Mouse (Mus musculus) large intestine, adult 2 months (tissue): ENCODE results near the gene Ccdc69. TPM values are rescaled to one million over a fixed set of nuclear protein-coding genes. Genes with fewer than 3 reads are reported as not detected.

Experiments
- DNase-seq: peaks from one replicate; pipeline ENCODE4 v3.0.0-alpha.2; 2012; ENCODE audit warnings: low read depth, low spot score
- WGBS: fragments of 180-500 bp; shearing (Covaris S2); methylation state at CpG from one replicate; pipeline ENCODE4 v1.1.7; 2018; 5-methylcytosine and 5-hydroxymethylcytosine counted together
- polyA plus RNA-seq: library from polyadenylated mRNA; depleted of rRNA; stranded (reverse); fragments of >200 nt; gene quantifications from 2 replicates; pipeline ENCODE4 v1.2.3, GENCODE M21; 2012

Gene Ccdc69
- polyA plus RNA-seq, 1 experiment, result 3.8 TPM

DNA sequence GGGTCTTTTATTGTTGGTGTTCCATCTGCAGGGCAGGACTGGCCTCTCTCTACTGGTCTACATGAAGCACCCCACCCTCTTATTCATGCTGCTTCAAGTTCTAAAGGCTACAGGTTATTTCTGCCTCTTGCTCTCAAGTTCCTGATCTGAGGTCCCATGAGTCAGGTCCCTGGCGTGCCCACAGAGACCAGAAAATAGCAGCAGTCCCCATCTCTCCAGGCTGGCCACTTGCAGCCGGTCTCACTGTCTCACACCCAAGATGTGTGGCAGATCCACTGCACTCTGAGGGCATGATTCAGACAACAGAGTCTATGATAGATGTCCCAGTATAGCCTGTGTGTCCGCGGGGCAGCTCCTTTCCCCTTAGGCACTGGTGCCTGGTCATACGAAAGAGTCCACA, 17.1 kb downstream of the Ccdc69 start:
- DNase-seq, result no peak
- 89% methylated on average over 5 of the region's 5 CpGs for WGBS

DNA sequence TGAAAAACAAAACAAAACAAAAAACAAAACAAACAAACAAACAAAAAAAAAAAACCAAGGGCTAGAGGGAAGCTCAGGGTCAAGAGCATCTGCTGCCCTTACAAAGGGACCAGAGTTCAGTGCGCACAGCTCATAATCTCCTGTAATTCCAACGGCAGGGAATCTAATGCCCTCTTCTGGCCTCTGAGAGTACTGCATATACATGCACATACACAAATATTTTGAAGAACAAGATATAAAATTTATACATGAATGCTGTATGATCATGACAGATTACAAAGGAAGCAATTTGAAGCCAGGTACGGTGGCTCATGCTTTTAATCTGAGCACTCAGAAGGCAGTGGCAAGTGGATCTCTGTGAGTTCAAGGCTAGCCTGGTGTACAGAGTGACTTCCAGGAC, 20.4 kb downstream of the Ccdc69 start:
- DNase-seq, result no peak
- WGBS, result 81% methylated on average over 3 of the region's 3 CpGs

- no peak for DNase-seq
- 70% methylated on average over 7 of the region's 7 CpGs for WGBS
Measured at GRCm38 (mm10) chr11:55050837-55051510, 27.0 kb downstream of the Ccdc69 start.

- WGBS, result 48% methylated on average over 5 of the region's 5 CpGs
- no peak for DNase-seq
Measured at GRCm38 (mm10) chr11:55046600-55046999, 31.3 kb downstream of the Ccdc69 start.

DNA sequence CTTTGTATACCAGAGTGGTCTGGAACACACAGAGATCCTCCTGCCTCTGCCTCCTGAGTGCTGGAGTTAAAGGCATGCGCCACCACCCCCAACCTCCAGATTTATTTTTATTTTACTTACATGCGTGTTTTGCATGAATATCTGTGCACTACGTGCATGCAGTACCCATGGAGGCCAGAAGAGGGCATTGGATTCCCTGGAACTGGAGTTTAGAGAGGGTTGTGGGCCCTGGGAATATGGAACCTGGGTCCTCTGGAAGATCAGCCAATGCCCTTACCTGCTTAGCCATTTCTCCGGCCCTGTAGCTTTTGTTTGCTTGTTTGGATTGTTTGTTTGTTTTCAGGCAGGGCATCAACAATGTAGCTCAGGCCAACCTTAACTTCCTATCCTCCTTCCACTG, 36.6 kb downstream of the Ccdc69 start:
- WGBS, result 87% methylated on average over 4 of the region's 4 CpGs
- DNase-seq, result no peak

GRCm38 (mm10) chr11:55039591-55039990, 38.3 kb downstream of the Ccdc69 start:
- DNase-seq, result no peak
- 1% methylated on average over 9 of the region's 9 CpGs for WGBS

DNA sequence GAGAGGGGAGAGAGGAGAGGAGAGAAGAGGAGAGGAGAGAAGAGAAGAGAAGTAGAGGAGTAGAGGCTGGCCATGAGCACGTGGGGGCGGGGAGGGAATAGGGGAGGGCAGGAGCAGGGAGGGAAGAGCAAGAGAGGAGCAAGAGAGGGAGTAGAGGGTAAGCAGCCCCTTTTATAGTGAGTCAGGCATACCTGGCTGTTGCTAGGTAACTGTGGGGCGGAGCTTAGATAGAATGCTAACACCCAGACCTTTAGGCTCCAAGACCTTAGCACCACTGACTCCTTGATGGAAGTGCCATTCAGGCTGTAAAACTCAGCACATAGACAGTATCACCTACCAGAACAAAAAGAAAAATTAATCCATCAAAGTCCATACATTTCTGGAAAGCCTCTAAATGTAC, 41.3 kb downstream of the Ccdc69 start:
- no peak for DNase-seq
- 37% methylated on average over 3 of the region's 3 CpGs for WGBS

- under 1% methylated on average over 41 of the region's 41 CpGs for WGBS
- no peak for DNase-seq
Measured at GRCm38 (mm10) chr11:55033040-55033660, 44.8 kb downstream of the Ccdc69 start, which contains the start of gene Anxa6. Anxa6 (minus strand) TSS chr11:55033445.

- 18% methylated on average over 5 of the region's 5 CpGs for WGBS
- no peak for DNase-seq
Measured at GRCm38 (mm10) chr11:55032286-55032685, 45.6 kb downstream of the Ccdc69 start.

DNA sequence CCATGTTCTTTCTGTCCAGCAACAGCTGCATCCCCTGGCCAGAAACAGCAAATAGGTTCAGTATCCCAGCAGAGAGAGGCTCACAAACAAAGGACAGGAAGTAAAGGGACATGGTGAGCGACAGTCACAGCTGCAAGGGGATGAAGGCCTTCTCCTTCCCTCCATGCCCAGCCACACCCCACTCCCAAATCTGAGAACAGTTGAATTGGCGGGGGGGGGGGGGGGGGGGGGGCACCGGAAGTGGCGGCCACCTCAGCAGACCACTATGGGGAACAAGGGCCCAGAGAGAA, 46.0 kb downstream of the Ccdc69 start:
- WGBS, result 26% methylated on average over 2 of the region's 4 CpGs
- DNase-seq, result no peak

GRCm38 (mm10) chr11:55031211-55031990, 46.5 kb downstream of the Ccdc69 start:
- WGBS, result 44% methylated on average over 10 of the region's 10 CpGs
- DNase-seq, result no peak

DNA sequence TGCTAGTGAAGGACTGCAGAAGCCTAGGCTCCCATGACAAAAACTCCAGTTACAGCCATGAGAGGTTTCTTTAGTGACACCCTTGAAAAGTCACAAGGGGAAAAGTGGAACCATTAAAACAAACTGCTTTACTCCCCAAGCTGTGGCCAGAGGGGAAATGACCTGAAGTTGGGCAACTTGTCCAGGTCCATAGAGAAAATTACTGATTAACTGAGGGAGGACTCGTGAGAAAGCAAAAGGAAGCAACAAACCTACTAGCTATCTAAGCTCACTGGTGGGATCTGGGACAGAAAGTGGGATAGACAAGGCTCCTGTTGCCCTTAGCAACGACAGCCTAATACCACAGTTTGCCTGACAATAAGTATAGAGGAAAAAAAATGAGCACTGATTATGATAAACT, 49.4 kb downstream of the Ccdc69 start:
- no peak for DNase-seq
- 23% methylated on average over 2 of the region's 2 CpGs for WGBS

DNA sequence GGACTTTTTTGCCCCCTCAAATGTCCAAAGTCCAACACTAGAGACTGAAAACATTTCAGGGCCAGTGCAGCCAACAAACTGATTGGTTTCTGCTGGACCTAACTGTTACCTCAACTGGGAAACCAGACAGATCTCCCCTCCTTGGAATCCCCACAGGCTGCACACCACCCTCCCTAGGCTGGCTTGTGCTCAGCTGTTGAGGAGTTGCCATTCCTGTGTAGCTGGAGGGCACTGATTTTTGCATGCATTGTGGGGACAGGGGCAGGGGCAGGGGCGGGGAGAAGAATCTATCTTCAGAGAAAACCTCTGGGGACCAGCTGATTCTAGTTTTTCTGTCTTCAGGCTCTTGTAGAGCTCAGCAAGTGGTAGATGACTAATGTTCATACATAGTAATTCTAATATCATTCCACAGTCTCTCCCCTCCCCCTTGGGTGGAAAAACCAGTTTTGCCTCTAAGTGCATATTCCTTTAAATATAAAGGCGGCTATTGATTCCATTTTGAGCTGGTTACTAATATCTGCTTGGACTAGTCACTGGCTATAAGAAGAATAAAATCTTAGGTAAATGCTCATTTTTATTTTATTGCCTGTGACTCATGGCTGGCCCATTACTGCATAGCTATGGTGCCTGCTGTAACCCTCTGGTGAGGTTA, 50.6 kb downstream of the Ccdc69 start:
- DNase-seq, result no peak
- 30% methylated on average over 2 of the region's 2 CpGs for WGBS

DNA sequence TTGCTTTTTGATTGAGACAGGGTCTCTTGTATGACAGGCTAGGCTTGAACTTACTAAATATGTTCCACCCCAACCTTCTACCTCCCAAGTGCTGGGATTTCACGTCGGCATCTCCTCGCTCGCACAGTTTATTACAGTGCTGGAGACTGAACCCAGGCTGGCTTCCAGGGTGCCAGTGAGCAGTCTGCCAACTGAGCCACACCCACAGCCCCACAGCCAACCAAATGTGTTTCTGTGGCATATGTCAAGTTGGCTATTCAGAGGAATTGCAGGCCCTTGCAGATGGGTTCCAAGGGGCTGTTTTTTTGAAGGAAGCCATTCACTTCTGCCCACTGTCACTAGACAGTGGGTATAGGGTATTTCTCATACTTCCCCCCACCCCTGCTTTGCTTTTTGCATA, 52.0 kb downstream of the Ccdc69 start:
- DNase-seq, result peak; percentile 44
- WGBS, result 14% methylated on average over 4 of the region's 4 CpGs

DNA sequence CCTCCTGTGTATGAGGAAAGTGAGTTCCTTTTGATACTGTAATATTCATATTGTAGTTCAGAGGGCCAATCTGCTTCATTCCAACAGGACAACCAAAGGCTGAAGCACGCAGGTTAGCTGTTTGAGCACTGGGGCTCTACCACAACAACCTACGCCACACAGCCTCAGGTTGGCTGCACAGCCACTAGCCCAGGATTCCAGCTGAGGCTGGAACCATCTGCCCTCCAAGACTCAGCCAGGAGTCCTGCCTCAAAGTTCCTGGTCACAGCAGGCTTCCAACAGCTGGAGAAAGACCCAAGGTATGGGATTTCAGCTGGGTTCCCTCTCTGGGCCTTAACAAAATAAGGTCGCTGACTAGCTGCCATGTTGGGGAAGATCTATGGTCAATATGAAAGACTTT, 54.3 kb downstream of the Ccdc69 start:
- 51% methylated on average over 3 of the region's 3 CpGs for WGBS
- DNase-seq, result no peak

DNA sequence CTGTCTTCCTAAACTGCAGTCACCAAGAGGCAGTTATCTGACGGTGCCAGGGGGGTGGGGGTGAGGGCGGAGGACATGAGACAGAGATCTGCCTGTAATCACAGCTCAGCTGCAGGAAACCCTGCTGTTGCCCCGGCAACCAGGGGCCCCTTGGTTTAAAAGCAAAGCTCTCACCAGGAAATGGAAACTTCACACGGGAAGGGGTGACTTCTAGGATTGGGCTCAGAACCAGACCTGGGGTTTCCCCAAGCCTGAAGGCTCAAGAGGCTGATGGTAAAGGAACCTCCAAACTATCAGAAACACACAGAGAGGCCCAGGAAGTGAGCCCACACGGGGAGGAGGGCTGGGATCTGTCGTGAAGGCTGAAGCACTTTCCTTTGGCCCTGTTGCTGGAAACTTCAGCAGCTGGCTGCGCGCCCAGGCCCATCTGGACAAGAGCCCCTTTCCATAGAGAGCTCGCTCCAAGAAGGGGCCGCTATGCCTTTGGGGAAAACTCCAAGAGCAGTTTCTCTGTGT, 54.8 kb downstream of the Ccdc69 start:
- WGBS, result 6% methylated on average over 10 of the region's 10 CpGs
- no peak for DNase-seq

DNA sequence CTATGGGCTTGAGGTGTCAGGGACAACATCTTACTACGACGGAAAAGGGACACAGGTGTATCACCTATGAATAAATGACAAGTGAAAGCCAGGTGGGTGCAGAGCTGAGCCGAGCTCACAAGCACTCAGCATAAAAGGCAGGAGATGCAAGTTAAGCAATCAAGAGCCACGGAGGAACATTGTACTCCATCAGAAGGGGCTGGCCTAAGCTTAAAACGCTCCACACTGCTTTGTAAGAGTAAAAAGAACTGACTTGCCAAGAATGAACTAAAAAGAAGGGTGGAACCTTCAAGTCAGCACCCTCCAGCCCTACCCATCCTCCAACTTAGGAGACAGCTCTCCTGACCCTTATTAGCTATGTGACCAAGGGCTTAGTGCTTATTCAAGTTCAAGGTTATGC, 55.4 kb downstream of the Ccdc69 start:
- 44% methylated on average over 5 of the region's 5 CpGs for WGBS
- DNase-seq, result no peak

DNA sequence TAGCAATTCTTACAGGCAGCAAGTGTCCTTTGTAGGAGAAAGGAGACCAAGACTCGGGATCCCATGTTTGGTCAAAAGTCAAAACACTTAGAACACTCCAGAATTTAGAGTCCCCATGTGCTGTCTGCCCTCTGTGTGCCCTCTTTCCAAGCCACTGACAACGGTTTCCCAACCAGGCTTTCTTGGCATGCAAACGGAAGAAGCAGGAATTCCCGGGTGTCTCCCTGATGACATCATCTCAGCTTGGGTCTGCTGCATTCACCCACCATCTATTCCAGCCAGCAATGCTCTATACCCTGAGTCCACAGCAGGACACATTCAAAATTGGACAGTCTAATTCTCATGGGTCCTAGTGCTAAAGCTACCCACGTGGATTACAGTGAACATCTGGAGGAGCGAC, 56.1 kb downstream of the Ccdc69 start:
- WGBS, result 53% methylated on average over 6 of the region's 6 CpGs
- no peak for DNase-seq

GRCm38 (mm10) chr11:55021458-55021857, 56.5 kb downstream of the Ccdc69 start:
- no peak for DNase-seq

GRCm38 (mm10) chr11:55019711-55020110, 58.2 kb downstream of the Ccdc69 start:
- DNase-seq, result no peak
- 76% methylated on average over 2 of the region's 2 CpGs for WGBS
